Mouse (Mus musculus): ENCODE measurements at regions not wholly inside any gene's neighbourhood (a gene's known extent, or its start where the extent isn't known, plus 50 kb on each side); places are given as distances from the start of the nearest gene placed in this dataset.
A peak's percentile ranks its signal among the peaks of the same experiment; 100 is the strongest.
"Not testable (repeated sequence)": the region's sequence is repeated elsewhere in the genome, so short reads cannot be mapped to it uniquely, and the experiment has no call there.

DNA sequence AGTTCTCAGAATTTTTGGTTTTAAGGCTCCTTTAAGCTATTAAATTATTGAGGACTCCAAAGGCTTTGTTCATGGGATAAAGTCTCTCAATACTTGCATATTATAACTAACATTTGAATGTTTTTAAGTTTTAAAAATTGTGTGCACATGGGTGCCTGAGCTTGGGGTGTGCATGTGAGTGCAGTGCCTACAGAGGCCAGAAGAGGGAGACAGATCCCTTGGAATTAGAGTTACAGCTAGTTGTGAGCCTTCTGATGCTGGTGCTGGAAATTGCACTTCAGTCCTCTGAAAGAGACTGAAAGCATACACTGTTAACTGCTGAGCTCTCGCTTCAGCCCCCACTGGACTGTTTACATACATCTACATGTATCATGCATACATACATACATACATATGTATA, 100.0 kb upstream of the Tspan5 start:
- 97% methylated on average over 1 of the region's 1 CpGs for WGBS
- no peak overlapping the region for H3K4me2 ChIP-seq (replicated peaks; ENCODE audit: low read depth, low read length)
- H3K4me3 ChIP-seq (ENCODE audit: low read length): no peak overlapping the region
- ATAC-seq (ENCODE audit: low FRiP score, low TSS enrichment): no peak
- no peak overlapping the region for H3K9ac ChIP-seq (ENCODE audit: low read depth, low read length)
- no peaks in the 10 kb centered on the region for H3K9me3 ChIP-seq (ENCODE audit: control insufficient read depth, low read length)
- no peak overlapping the region for H3K27ac ChIP-seq (ENCODE audit: low read depth, low read length)
- peaks cover 16% of the 10 kb centered on the region for H3K4me1 ChIP-seq (ENCODE audit: control insufficient read depth, insufficient read depth, low read length)
- no peaks in the 10 kb centered on the region for H3K36me3 ChIP-seq (ENCODE audit: control insufficient read depth, insufficient read depth, low read length)
- H3K27me3 ChIP-seq (ENCODE audit: control insufficient read depth, insufficient read depth, low read length): no peaks in the 10 kb centered on the region

- WGBS: 11% methylated on average over 15 of the region's 15 CpGs
- ATAC-seq (ENCODE audit: low FRiP score, low TSS enrichment): peak; percentile 7; the same call in 1 of the 2 replicates
- no peak overlapping the region for H3K27ac ChIP-seq (ENCODE audit: low read depth, low read length)
- H3K4me2 ChIP-seq (replicated peaks; ENCODE audit: low read depth, low read length): peak overlapping the region; percentile 62
- peaks cover 16% of the 10 kb centered on the region for H3K4me1 ChIP-seq (ENCODE audit: control insufficient read depth, insufficient read depth, low read length)
- no peaks in the 10 kb centered on the region for H3K27me3 ChIP-seq (ENCODE audit: control insufficient read depth, insufficient read depth, low read length)
- H3K9me3 ChIP-seq (ENCODE audit: control insufficient read depth, low read length): no peaks in the 10 kb centered on the region
- no peaks in the 10 kb centered on the region for H3K36me3 ChIP-seq (ENCODE audit: control insufficient read depth, insufficient read depth, low read length)
- peak overlapping the region; percentile 28 for H3K4me3 ChIP-seq (ENCODE audit: low read length)
- peak overlapping the region; percentile 40; the same call in 1 of the 2 replicates for H3K9ac ChIP-seq (ENCODE audit: low read depth, low read length)
Measured at GRCm38 (mm10) chr3:138643951-138644285, 98.1 kb upstream of the Tspan5 start.

DNA sequence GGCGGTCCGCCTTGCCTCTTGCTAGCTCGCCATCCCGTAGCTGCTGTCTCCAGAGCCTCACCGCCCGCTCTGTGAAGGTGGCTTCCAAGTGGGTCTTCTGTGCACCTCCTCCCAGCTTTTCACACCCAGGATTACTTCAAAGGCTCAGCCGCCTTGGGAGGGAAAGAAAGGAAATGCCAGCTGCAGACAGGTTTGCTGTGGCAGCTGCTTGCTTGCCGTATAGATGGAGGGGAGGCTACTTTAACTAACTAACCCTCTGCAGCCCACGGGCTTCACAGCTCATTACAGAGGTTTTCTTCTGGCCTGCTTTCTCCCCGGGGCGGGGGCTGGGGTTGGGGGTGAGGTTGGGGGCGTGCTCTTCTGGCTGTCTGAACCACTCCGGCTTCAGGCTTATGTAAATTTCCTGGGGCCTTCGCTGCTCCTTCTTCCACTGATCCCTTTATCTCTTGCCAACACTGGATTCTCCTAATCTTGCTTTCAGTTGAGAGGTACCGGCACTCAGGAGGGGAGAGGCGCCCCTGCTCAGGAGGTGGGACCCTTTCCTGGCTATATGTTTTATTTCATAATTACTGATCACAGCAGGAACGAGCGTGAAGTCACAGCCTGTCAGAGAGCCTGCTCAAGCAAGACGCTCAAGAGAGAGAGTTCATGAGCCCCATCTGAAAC, 97.6 kb upstream of the Tspan5 start:
- ATAC-seq (ENCODE audit: low FRiP score, low TSS enrichment): peak; percentile 86
- no peaks in the 10 kb centered on the region for H3K9me3 ChIP-seq (ENCODE audit: control insufficient read depth, low read length)
- H3K27me3 ChIP-seq (ENCODE audit: control insufficient read depth, insufficient read depth, low read length): no peaks in the 10 kb centered on the region
- H3K36me3 ChIP-seq (ENCODE audit: control insufficient read depth, insufficient read depth, low read length): no peaks in the 10 kb centered on the region
- H3K27ac ChIP-seq (ENCODE audit: low read depth, low read length): no peak overlapping the region
- WGBS: 2% methylated on average over 19 of the region's 19 CpGs
- H3K4me1 ChIP-seq (ENCODE audit: control insufficient read depth, insufficient read depth, low read length): peaks cover 16% of the 10 kb centered on the region
- H3K4me3 ChIP-seq (ENCODE audit: low read length): peak overlapping the region; percentile 28
- peak overlapping the region; percentile 62 for H3K4me2 ChIP-seq (replicated peaks; ENCODE audit: low read depth, low read length)
- peak overlapping the region; percentile 40 for H3K9ac ChIP-seq (ENCODE audit: low read depth, low read length)

GRCm38 (mm10) chr3:138645320-138645719, 96.7 kb upstream of the Tspan5 start:
- H3K27ac ChIP-seq (ENCODE audit: low read depth, low read length): no peak overlapping the region; the same call in 1 of the 2 replicates
- H3K36me3 ChIP-seq (ENCODE audit: control insufficient read depth, insufficient read depth, low read length): no peaks in the 10 kb centered on the region
- no peaks in the 10 kb centered on the region for H3K9me3 ChIP-seq (ENCODE audit: control insufficient read depth, low read length)
- peaks cover 16% of the 10 kb centered on the region for H3K4me1 ChIP-seq (ENCODE audit: control insufficient read depth, insufficient read depth, low read length)
- 13% methylated on average over 3 of the region's 3 CpGs for WGBS
- H3K4me3 ChIP-seq (ENCODE audit: low read length): no peak overlapping the region
- ATAC-seq (ENCODE audit: low FRiP score, low TSS enrichment): no peak; the same call in 1 of the 2 replicates
- H3K9ac ChIP-seq (ENCODE audit: low read depth, low read length): 0 out of 2 replicates have a peak overlapping the region, but pooled peaks have one; percentile 18
- H3K4me2 ChIP-seq (replicated peaks; ENCODE audit: low read depth, low read length): no peak overlapping the region
- no peaks in the 10 kb centered on the region for H3K27me3 ChIP-seq (ENCODE audit: control insufficient read depth, insufficient read depth, low read length)

- ATAC-seq (ENCODE audit: low FRiP score, low TSS enrichment): no peak
- WGBS: 89% methylated on average over 6 of the region's 6 CpGs
- no peaks in the 10 kb centered on the region for H3K36me3 ChIP-seq (ENCODE audit: control insufficient read depth, insufficient read depth, low read length)
Measured at GRCm38 (mm10) chr3:138649699-138650098, 92.3 kb upstream of the Tspan5 start.

GRCm38 (mm10) chr3:138650671-138651070, 91.3 kb upstream of the Tspan5 start:
- not testable (repeated sequence) for H3K4me3 ChIP-seq (ENCODE audit: low read length); ATAC-seq (ENCODE audit: low FRiP score, low TSS enrichment); H3K4me2 ChIP-seq (replicated peaks; ENCODE audit: low read depth, low read length); H3K4me1 ChIP-seq (ENCODE audit: control insufficient read depth, insufficient read depth, low read length); H3K9ac ChIP-seq (ENCODE audit: low read depth, low read length); H3K9me3 ChIP-seq (ENCODE audit: control insufficient read depth, low read length); H3K36me3 ChIP-seq (ENCODE audit: control insufficient read depth, insufficient read depth, low read length); H3K27me3 ChIP-seq (ENCODE audit: control insufficient read depth, insufficient read depth, low read length); H3K27ac ChIP-seq (ENCODE audit: low read depth, low read length)
- WGBS: 97% methylated on average over 4 of the region's 4 CpGs

More at GRCm38 (mm10) chr3:138649699-138650098, 92.3 kb upstream of the Tspan5 start:
- Histone ChIP-seq H3K9ac (ENCODE audit: low read depth, low read length) (no peak overlapping the region), H3K27ac (ENCODE audit: low read depth, low read length) (no peak overlapping the region), H3K27me3 (ENCODE audit: control insufficient read depth, insufficient read depth, low read length) (no peaks in the 10 kb centered on the region), H3K4me2 (replicated peaks; ENCODE audit: low read depth, low read length) (no peak overlapping the region), H3K4me3 (ENCODE audit: low read length) (no peak overlapping the region), H3K9me3 (ENCODE audit: control insufficient read depth, low read length) (no peaks in the 10 kb centered on the region), H3K4me1 (ENCODE audit: control insufficient read depth, insufficient read depth, low read length) (peaks cover 7% of the 10 kb centered on the region)

GRCm38 (mm10) chr3:138651361-138652205, 90.4 kb upstream of the Tspan5 start:
- Histone ChIP-seq H3K4me1 (ENCODE audit: control insufficient read depth, insufficient read depth, low read length) (0 out of 2 replicates have a peak, but pooled peaks cover 3% of the 10 kb centered on the region), H3K4me3 (ENCODE audit: low read length) (no peak overlapping the region), H3K9ac (ENCODE audit: low read depth, low read length) (no peak overlapping the region), H3K27ac (ENCODE audit: low read depth, low read length) (no peak overlapping the region), H3K27me3 (ENCODE audit: control insufficient read depth, insufficient read depth, low read length) (no peaks in the 10 kb centered on the region), H3K4me2 (replicated peaks; ENCODE audit: low read depth, low read length) (no peak overlapping the region), H3K9me3 (ENCODE audit: control insufficient read depth, low read length) (peaks cover 4% of the 10 kb centered on the region; the same call in 1 of the 2 replicates), H3K36me3 (ENCODE audit: control insufficient read depth, insufficient read depth, low read length) (no peaks in the 10 kb centered on the region)
- ATAC-seq (ENCODE audit: low FRiP score, low TSS enrichment): no peak
- 88% methylated on average over 12 of the region's 12 CpGs for WGBS

- no peaks in the 10 kb centered on the region for H3K27me3 ChIP-seq (ENCODE audit: control insufficient read depth, insufficient read depth, low read length)
- H3K4me3 ChIP-seq (ENCODE audit: low read length): no peak overlapping the region
- no peak overlapping the region for H3K4me2 ChIP-seq (replicated peaks; ENCODE audit: low read depth, low read length)
- no peak overlapping the region for H3K9ac ChIP-seq (ENCODE audit: low read depth, low read length)
- no peak overlapping the region for H3K27ac ChIP-seq (ENCODE audit: low read depth, low read length)
- H3K36me3 ChIP-seq (ENCODE audit: control insufficient read depth, insufficient read depth, low read length): no peaks in the 10 kb centered on the region
- peaks cover 4% of the 10 kb centered on the region; the same call in 1 of the 2 replicates for H3K9me3 ChIP-seq (ENCODE audit: control insufficient read depth, low read length)
- 0 out of 2 replicates have a peak, but pooled peaks cover 3% of the 10 kb centered on the region for H3K4me1 ChIP-seq (ENCODE audit: control insufficient read depth, insufficient read depth, low read length)
- WGBS: 96% methylated on average over 2 of the region's 2 CpGs
- no peak for ATAC-seq (ENCODE audit: low FRiP score, low TSS enrichment)
Measured at GRCm38 (mm10) chr3:138652206-138652605, 89.8 kb upstream of the Tspan5 start.

DNA sequence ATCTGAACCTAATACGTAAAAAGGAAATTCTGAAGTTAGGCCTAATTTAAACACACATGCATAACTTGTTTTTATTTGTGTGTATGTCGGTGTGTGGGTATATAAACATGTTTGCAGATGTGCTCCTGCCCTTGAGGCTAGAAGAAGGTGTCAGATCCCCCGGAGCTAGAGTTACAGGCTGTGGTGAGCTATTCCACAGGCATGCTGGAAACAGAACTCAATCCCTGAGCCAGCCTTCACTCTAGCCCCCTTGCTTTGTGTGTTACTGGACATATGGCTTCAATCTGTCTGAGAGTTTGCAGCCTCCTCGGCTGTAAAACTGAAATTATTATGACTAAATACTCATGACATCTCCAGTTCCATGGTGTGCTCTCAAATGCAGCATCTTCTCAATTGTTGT, 89.3 kb upstream of the Tspan5 start:
- Histone ChIP-seq H3K27me3 (ENCODE audit: control insufficient read depth, insufficient read depth, low read length) (no peaks in the 10 kb centered on the region), H3K4me1 (ENCODE audit: control insufficient read depth, insufficient read depth, low read length) (0 out of 2 replicates have a peak, but pooled peaks cover 3% of the 10 kb centered on the region), H3K27ac (ENCODE audit: low read depth, low read length) (no peak overlapping the region), H3K36me3 (ENCODE audit: control insufficient read depth, insufficient read depth, low read length) (no peaks in the 10 kb centered on the region), H3K4me3 (ENCODE audit: low read length) (no peak overlapping the region), H3K9ac (ENCODE audit: low read depth, low read length) (no peak overlapping the region), H3K4me2 (replicated peaks; ENCODE audit: low read depth, low read length) (no peak overlapping the region), H3K9me3 (ENCODE audit: control insufficient read depth, low read length) (peaks cover 4% of the 10 kb centered on the region; the same call in 1 of the 2 replicates)
- WGBS: 61% methylated on average over 4 of the region's 4 CpGs
- no peak for ATAC-seq (ENCODE audit: low FRiP score, low TSS enrichment)

Measured in kidney, embryonic 14.5 days (tissue).